ENCODE assay signal across 10 mouse cellular contexts in the genomic region with DNA sequence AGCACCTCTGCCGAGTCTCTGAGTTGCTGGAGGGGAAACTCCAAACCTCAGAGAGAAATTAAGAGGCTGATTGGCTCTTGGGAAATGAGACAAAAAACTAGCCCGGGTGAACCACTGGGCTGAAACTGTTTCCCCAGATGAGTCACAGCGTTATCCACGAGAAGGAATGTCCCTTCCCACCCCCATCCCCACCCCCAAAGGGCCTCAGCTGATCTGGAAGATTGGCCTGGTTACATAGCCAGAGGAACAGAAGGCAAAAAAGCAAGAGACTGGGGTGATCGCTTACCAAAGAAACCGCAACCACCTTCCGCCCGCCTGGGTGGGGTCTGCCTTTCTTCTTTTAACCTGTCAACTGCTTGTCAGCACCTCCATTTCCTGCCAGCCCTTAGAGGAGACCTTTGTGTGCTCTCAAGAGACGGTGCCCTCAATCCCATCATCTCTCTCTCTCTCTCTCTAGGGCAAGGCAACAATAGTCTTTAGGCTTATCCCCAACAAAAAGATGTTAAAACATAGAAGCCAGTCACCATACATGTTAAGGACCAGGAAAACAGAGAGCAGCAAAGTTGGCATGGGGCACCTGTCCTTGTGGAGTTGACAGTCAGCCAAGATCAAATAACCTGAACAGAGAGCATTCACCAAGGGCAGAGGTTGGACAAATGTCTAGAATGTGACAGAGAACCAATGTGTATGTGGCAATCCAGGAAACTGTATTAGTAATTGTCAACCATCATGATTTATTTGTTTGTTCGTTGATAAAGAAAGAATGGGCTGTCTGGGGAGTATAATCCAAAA.
DNase-seq lines count a peak whose midpoint lies in the region; ATAC-seq lines count a peak whose summit lies in the region.
"Had no signal": no experiment of that assay in that cellular context is flagged by ENCODE, and none has a peak within 500 bp of the region (broad histone marks: within the 10 kb centered on the region; RNA-seq: fewer than 3 reads in every experiment).

No protein-coding gene starts in this region.

- H3K4me2 ChIP-seq in kidney, embryonic 14.5 days (replicated peaks; ENCODE audit: low read depth, low read length) = no peak overlapping the region; the same call in 1 of the 2 replicates
- H3K4me2 ChIP-seq: heart, embryonic 15.5 days had no signal

- no peaks in the 10 kb centered on the region for H3K9me3 ChIP-seq in kidney, embryonic 14.5 days (ENCODE audit: control insufficient read depth, low read length)
- H3K9me3 ChIP-seq: heart, embryonic 15.5 days had no signal

- no peak overlapping the region for H3K4me3 ChIP-seq in kidney, embryonic 14.5 days (ENCODE audit: low read length)
- H3K4me3 ChIP-seq: heart, embryonic 15.5 days had no signal

- ATAC-seq in common myeloid progenitor, adult 5-6 weeks (replicated peaks; ENCODE audit: low read depth, poor library complexity, severe bottlenecking) = 0 out of 2 replicates have a peak, but pooled peaks have one; percentile 0
- ATAC-seq in kidney, embryonic 14.5 days (ENCODE audit: low FRiP score, low TSS enrichment) = no peak

- peak; percentile 64 for DNase-seq in 416B (ENCODE audit: low read depth)
- peak; percentile 94 for DNase-seq in CD4-positive helper T cell, adult 2 months (ENCODE audit: low read depth, low spot score)
- DNase-seq in skeletal muscle tissue, adult 2 months (ENCODE audit: low read depth, low spot score) = peak; percentile 33
- no peak for DNase-seq in right cerebral cortex, adult 18-20 months
- DNase-seq in cerebellum, postnatal 36 days = no peak
- DNase-seq: cerebellum, postnatal 25 days; liver had no signal

- H3K36me3 ChIP-seq in kidney, embryonic 14.5 days (ENCODE audit: control insufficient read depth, insufficient read depth, low read length) = no peaks in the 10 kb centered on the region
- H3K36me3 ChIP-seq: heart, embryonic 15.5 days had no signal

- H3K27ac ChIP-seq in kidney, embryonic 14.5 days (ENCODE audit: low read depth, low read length) = no peak overlapping the region
- H3K27ac ChIP-seq: heart, embryonic 15.5 days had no signal

- peaks cover 23% of the 10 kb centered on the region for H3K4me1 ChIP-seq in kidney, embryonic 14.5 days (ENCODE audit: control insufficient read depth, insufficient read depth, low read length)

- no peaks in the 10 kb centered on the region for H3K27me3 ChIP-seq in kidney, embryonic 14.5 days (ENCODE audit: control insufficient read depth, insufficient read depth, low read length)

- 29% methylated on average over 10 of the region's 10 CpGs for WGBS in kidney, embryonic 14.5 days

- H3K9ac ChIP-seq in kidney, embryonic 14.5 days (ENCODE audit: low read depth, low read length) = no peak overlapping the region; the same call in 1 of the 2 replicates
- H3K9ac ChIP-seq: heart, embryonic 15.5 days had no signal

Comparison
In these comparisons a context has a peak if more than half of its experiments do, and no peak if none do; other contexts are left out.
1. DNase-seq: peak in 416B (single experiment), CD4-positive helper T cell, adult 2 months (single experiment) and skeletal muscle tissue, adult 2 months (single experiment); none in right cerebral cortex, adult 18-20 months (single experiment) and cerebellum, postnatal 36 days (0 of 2).